8 mouse cellular contexts compared by ENCODE assay signal in the genomic region with DNA sequence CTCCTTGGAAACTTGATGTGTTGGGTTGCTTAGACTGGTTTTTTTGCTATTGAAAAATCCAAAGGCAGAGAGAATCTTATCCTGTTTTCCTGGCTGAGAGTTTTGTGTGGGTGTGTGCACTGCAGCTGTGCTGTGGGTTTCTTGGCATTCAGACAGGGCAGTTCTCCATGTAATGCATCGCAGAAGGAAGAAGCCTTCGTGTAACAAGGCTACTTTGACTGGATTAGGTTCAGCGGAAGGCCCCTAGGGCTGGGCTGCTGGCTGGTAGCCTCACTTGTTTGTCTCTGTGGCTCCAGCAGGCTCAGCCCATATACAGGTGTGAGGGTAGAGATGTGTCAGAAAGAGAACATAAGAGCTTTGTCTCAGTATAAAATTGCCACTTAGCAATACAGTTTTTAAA.
A peak's percentile ranks its signal among the peaks of the same experiment; 100 is the strongest.
DNase-seq lines count a peak whose midpoint lies in the region; ATAC-seq and TF ChIP-seq lines count a peak whose summit lies in the region.

No protein-coding gene starts in this region.

- H3K27ac ChIP-seq in kidney, postnatal 0 days, result no peak overlapping the region
- peak overlapping the region; percentile 54; the same call in 1 of the 2 replicates for H3K27ac ChIP-seq in heart, postnatal 0 days (ENCODE audit: low read depth)
- H3K27ac ChIP-seq in limb, embryonic 14.5 days (replicated peaks; ENCODE audit: low read depth, low read length), result peak overlapping the region; percentile 28

- no peak for TF ChIP-seq EP300 in heart, postnatal 0 days (IDR thresholded peaks at IDR 0.05; ENCODE audit: low read depth)

- peak; percentile 65 for DNase-seq in kidney, postnatal 0 days (ENCODE audit: low spot score)
- DNase-seq in kidney, adult 9 months, result no peak
- DNase-seq in brain, embryonic 18.5 days (ENCODE audit: low read depth, low spot score), result peak; percentile 34
- DNase-seq in heart, postnatal 0 days (ENCODE audit: low spot score), result peak; percentile 43
- peak; percentile 75 for DNase-seq in limb, embryonic 14.5 days (ENCODE audit: low spot score)
- DNase-seq in right cerebral cortex, postnatal 10 days (ENCODE audit: low spot score in 2 of 2), result peak; percentile 77 to 84
- no peak for DNase-seq in urinary bladder, postnatal 25 days (ENCODE audit: low spot score)
- no peak for DNase-seq in ovary, postnatal 36 days (ENCODE audit: low spot score)

- 21% methylated on average over 3 of the region's 3 CpGs for WGBS in kidney, postnatal 0 days
- WGBS in heart, postnatal 0 days, result 36% methylated on average over 3 of the region's 3 CpGs
- 37% methylated on average over 3 of the region's 3 CpGs for WGBS in limb, embryonic 14.5 days

- H3K9me3 ChIP-seq in kidney, postnatal 0 days (replicated peaks; ENCODE audit: low read length), result no peaks in the 10 kb centered on the region
- H3K9me3 ChIP-seq in heart, postnatal 0 days (replicated peaks; ENCODE audit: control insufficient read depth, low read length), result no peaks in the 10 kb centered on the region
- H3K9me3 ChIP-seq in limb, embryonic 14.5 days (ENCODE audit: control insufficient read depth, low read length), result no peaks in the 10 kb centered on the region

- 0 out of 2 replicates have a peak, but pooled peaks cover 13% of the 10 kb centered on the region for H3K4me1 ChIP-seq in kidney, postnatal 0 days (replicated peaks; ENCODE audit: insufficient read depth, low read length)
- 0 out of 2 replicates have a peak, but pooled peaks cover 3% of the 10 kb centered on the region for H3K4me1 ChIP-seq in heart, postnatal 0 days (ENCODE audit: control insufficient read depth, insufficient read depth)
- H3K4me1 ChIP-seq in limb, embryonic 14.5 days (ENCODE audit: control insufficient read depth, insufficient read depth, low read length), result peaks cover 16% of the 10 kb centered on the region

- H3K9ac ChIP-seq in kidney, postnatal 0 days (ENCODE audit: low read depth, low read length), result no peak overlapping the region
- H3K9ac ChIP-seq in heart, postnatal 0 days (replicated peaks; ENCODE audit: low read depth, low read length), result no peak overlapping the region
- no peak overlapping the region for H3K9ac ChIP-seq in limb, embryonic 14.5 days (ENCODE audit: low read depth, low read length, severe bottlenecking)

- H3K4me3 ChIP-seq in kidney, postnatal 0 days (replicated peaks; ENCODE audit: low read depth, low read length), result no peak overlapping the region
- H3K4me3 ChIP-seq in heart, postnatal 0 days (ENCODE audit: low read depth, low read length), result no peak overlapping the region
- H3K4me3 ChIP-seq in limb, embryonic 14.5 days (replicated peaks; ENCODE audit: low read length), result no peak overlapping the region

- peaks cover 7% of the 10 kb centered on the region; the same call in 1 of the 2 replicates for H3K36me3 ChIP-seq in kidney, postnatal 0 days (ENCODE audit: insufficient read depth, low read length)
- H3K36me3 ChIP-seq in heart, postnatal 0 days (replicated peaks; ENCODE audit: control insufficient read depth, insufficient read depth, low read length), result 0 out of 2 replicates have a peak, but pooled peaks cover 2% of the 10 kb centered on the region
- peaks cover 8% of the 10 kb centered on the region for H3K36me3 ChIP-seq in limb, embryonic 14.5 days (ENCODE audit: control insufficient read depth, insufficient read depth, low read length)

- no peak for TF ChIP-seq POLR2A in limb, embryonic 14.5 days (IDR thresholded peaks at IDR 0.05; ENCODE audit: borderline replicate concordance, extremely low read depth, insufficient read depth, insufficient read length)

- H3K4me2 ChIP-seq in kidney, postnatal 0 days (ENCODE audit: low read length), result no peak overlapping the region
- H3K4me2 ChIP-seq in heart, postnatal 0 days (ENCODE audit: low read depth, low read length), result no peak overlapping the region
- no peak overlapping the region for H3K4me2 ChIP-seq in limb, embryonic 14.5 days (replicated peaks; ENCODE audit: low read depth, low read length, severe bottlenecking)

- H3K27me3 ChIP-seq in kidney, postnatal 0 days (ENCODE audit: insufficient read depth, low read length), result no peaks in the 10 kb centered on the region
- H3K27me3 ChIP-seq in heart, postnatal 0 days (ENCODE audit: control insufficient read depth, insufficient read depth, low read length), result no peaks in the 10 kb centered on the region
- no peaks in the 10 kb centered on the region for H3K27me3 ChIP-seq in limb, embryonic 14.5 days (ENCODE audit: control insufficient read depth, insufficient read depth, low read length)

- ATAC-seq in kidney, postnatal 0 days (replicated peaks; ENCODE audit: low FRiP score, low read depth), result no peak
- ATAC-seq in heart, postnatal 0 days (ENCODE audit: insufficient read depth, low read depth), result peak; percentile 69; the same call in 1 of the 2 replicates
- peak; percentile 64; the same call in 1 of the 2 replicates for ATAC-seq in limb, embryonic 14.5 days (ENCODE audit: low FRiP score, low read depth)

- no peak for TF ChIP-seq CTCF in kidney, postnatal 0 days (IDR thresholded peaks at IDR 0.05; ENCODE audit: low read depth)
- no peak for TF ChIP-seq CTCF in heart, postnatal 0 days (IDR thresholded peaks at IDR 0.05; ENCODE audit: low read depth)

Comparison
In these comparisons a context has a peak if more than half of its experiments do, and no peak if none do; other contexts are left out.
1. DNase-seq: peak in kidney, postnatal 0 days (single experiment), brain, embryonic 18.5 days (single experiment), heart, postnatal 0 days (single experiment), limb, embryonic 14.5 days (single experiment) and right cerebral cortex, postnatal 10 days (2 of 2); none in kidney, adult 9 months (single experiment), urinary bladder, postnatal 25 days (single experiment) and ovary, postnatal 36 days (single experiment).